Mouse (Mus musculus) lung, postnatal 0 days (tissue): ENCODE results near the gene Rab1a.

Experiments
- CTCF ChIP-seq: IDR thresholded peaks from 2 replicates; pipeline ENCODE4 v1.5.1; 2016; ENCODE audit warnings: antibody characterized with exemption, mild to moderate bottlenecking
- EP300 ChIP-seq: IDR thresholded peaks from 2 replicates; pipeline ENCODE4 v1.6.1; 2016; ENCODE audit warnings: antibody characterized with exemption, mild to moderate bottlenecking, control low read depth

DNA sequence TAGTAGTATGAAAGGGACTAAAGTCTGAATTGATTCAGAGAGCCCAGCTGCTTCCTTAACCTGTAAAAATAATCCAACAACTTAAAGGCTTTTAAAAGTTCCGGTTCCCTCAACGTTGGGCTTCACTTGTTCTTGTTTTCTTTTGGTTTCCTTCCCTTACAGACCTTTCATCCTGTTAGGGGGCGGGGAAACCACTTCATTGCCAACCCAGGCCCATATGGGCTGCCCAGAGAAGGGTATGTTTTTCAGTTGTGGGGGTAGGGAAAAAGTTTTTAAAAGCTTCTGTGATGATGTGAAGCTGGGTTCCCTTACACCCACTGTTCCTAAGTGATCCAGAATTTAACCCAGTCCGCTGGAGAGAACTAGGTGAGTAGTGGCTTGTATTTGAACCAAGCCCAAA lies 47.0 kb downstream of the Rab1a start:
- TF ChIP-seq CTCF (no peak), EP300 (no peak)
